Mouse (Mus musculus) olfactory bulb, adult 2 months (tissue): Measurements from ENCODE around the gene Wwc2.

ENCODE experiments used
- CTCF ChIP-seq: fragments of 200-500 bp; IDR thresholded peaks from 2 replicates; pipeline ENCODE4 v1.5.1; 2012; ENCODE audit warnings: low read depth, mild to moderate bottlenecking, low read length, moderate library complexity; ENCODE audit not compliant: insufficient read depth
- POLR2A ChIP-seq: fragments of 200-500 bp; IDR thresholded peaks from 2 replicates; pipeline ENCODE4 v1.6.1; 2012; ENCODE audit warnings: mild to moderate bottlenecking, low read depth, low read length, moderate library complexity; ENCODE audit not compliant: insufficient read depth

GRCm38 (mm10) chr8:47981075-47981474 is 9.6 kb downstream of the Wwc2 start:
- TF ChIP-seq CTCF (no peak), POLR2A (no peak)
